9 mouse cellular contexts compared by ENCODE assay signal in the genomic region with DNA sequence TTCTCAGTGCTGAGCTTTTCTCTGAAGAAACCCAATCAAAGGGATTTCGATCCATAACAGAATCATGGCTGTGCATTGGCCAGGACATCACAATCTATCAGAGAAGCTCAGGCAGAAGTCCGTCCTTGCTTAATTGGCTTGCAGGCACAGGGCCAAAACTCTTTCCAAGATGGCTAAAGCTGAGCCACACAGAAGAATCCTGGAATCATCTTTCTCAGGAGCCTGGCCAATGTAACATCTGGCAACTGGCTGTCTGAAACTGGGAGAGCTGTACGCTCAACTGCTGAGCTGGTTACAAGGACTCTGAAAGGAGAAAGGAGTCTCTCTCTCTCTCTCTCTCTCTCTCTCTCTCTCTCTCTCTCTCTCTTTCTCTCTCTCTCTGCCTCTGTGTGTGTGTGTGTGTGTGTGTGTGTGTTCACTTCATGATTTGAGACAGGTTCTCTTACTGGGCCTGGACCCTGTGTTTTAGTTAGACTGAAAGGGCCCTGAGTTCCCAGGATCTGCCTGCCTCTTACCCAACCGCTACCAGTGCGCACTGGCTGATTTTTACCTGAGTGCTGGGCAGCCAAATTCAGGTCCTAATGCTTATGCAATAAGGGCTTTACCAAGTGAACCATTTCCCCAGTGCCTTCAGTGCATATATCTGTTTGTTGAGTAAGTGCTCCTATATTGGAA.
A peak's percentile ranks its signal among the peaks of the same experiment; 100 is the strongest.
DNase-seq lines count a peak whose midpoint lies in the region; ATAC-seq and TF ChIP-seq lines count a peak whose summit lies in the region.
"Had no signal": no experiment of that assay in that cellular context is flagged by ENCODE, and none has a peak within 500 bp of the region (broad histone marks: within the 10 kb centered on the region; RNA-seq: fewer than 3 reads in every experiment).

No protein-coding gene starts in this region.

- no peak for TF ChIP-seq CTCF in brain, embryonic 14.5 days (IDR thresholded peaks at IDR 0.05; ENCODE audit: borderline replicate concordance, extremely low read depth, insufficient read depth, insufficient read length)

- no peaks in the 10 kb centered on the region for H3K36me3 ChIP-seq in hindbrain, embryonic 14.5 days (replicated peaks; ENCODE audit: control insufficient read depth, insufficient read depth)
- H3K36me3 ChIP-seq in hindbrain, embryonic 12.5 days: no peaks in the 10 kb centered on the region
- H3K36me3 ChIP-seq: limb, embryonic 15.5 days had no signal

- no peak overlapping the region for H3K4me3 ChIP-seq in hindbrain, embryonic 14.5 days (replicated peaks; ENCODE audit: low read length)
- no peak overlapping the region for H3K4me3 ChIP-seq in hindbrain, embryonic 12.5 days
- H3K4me3 ChIP-seq: limb, embryonic 15.5 days had no signal

- H3K9ac ChIP-seq in hindbrain, embryonic 14.5 days: no peak overlapping the region
- no peak overlapping the region for H3K9ac ChIP-seq in hindbrain, embryonic 12.5 days
- H3K9ac ChIP-seq: limb, embryonic 15.5 days had no signal

- H3K27ac ChIP-seq in hindbrain, embryonic 14.5 days: 0 out of 2 replicates have a peak overlapping the region, but pooled peaks have one; percentile 24
- no peak overlapping the region for H3K27ac ChIP-seq in hindbrain, embryonic 12.5 days
- H3K27ac ChIP-seq: limb, embryonic 15.5 days had no signal

- TF ChIP-seq POLR2A in brain, embryonic 14.5 days (IDR thresholded peaks at IDR 0.05; ENCODE audit: borderline replicate concordance, extremely low read depth, insufficient read depth, insufficient read length, poor library complexity, severe bottlenecking): no peak

- no peaks in the 10 kb centered on the region for H3K9me3 ChIP-seq in hindbrain, embryonic 14.5 days (ENCODE audit: control insufficient read depth, low read length)
- H3K9me3 ChIP-seq in hindbrain, embryonic 12.5 days (replicated peaks): no peaks in the 10 kb centered on the region
- H3K9me3 ChIP-seq: limb, embryonic 15.5 days had no signal

- peak; percentile 61 for DNase-seq in hindbrain, embryonic 14.5 days (ENCODE audit: low spot score)
- peak; percentile 76 for DNase-seq in brain, embryonic 14.5 days (ENCODE audit: low read depth)
- DNase-seq in gastrocnemius, postnatal 25 days: peak; percentile 70
- peak; percentile 79 for DNase-seq in lung, postnatal 10 days
- no peak for DNase-seq in embryo, embryonic 10.5 days (ENCODE audit: low spot score)
- no peak for DNase-seq in layer of hippocampus, adult 9-11 months

- peaks cover 4% of the 10 kb centered on the region; the same call in 1 of the 2 replicates for H3K4me1 ChIP-seq in hindbrain, embryonic 14.5 days (replicated peaks; ENCODE audit: control insufficient read depth, insufficient read depth, low read length)
- no peaks in the 10 kb centered on the region for H3K4me1 ChIP-seq in hindbrain, embryonic 12.5 days

- no peak overlapping the region for H3K4me2 ChIP-seq in hindbrain, embryonic 14.5 days (replicated peaks)
- H3K4me2 ChIP-seq in hindbrain, embryonic 12.5 days (replicated peaks): no peak overlapping the region
- H3K4me2 ChIP-seq: limb, embryonic 15.5 days had no signal

- WGBS in hindbrain, embryonic 14.5 days: 74% methylated on average over 5 of the region's 5 CpGs
- WGBS in hindbrain, embryonic 12.5 days: 81% methylated on average over 5 of the region's 5 CpGs

- peak; percentile 67; the same call in 1 of the 2 replicates for ATAC-seq in hindbrain, embryonic 14.5 days (ENCODE audit: low FRiP score)
- no peak for ATAC-seq in hindbrain, embryonic 12.5 days (ENCODE audit: low FRiP score)
- ATAC-seq in inflammation-experienced regulatory T-cells, adult 6 months: no peak

- H3K27me3 ChIP-seq in hindbrain, embryonic 14.5 days (ENCODE audit: control insufficient read depth, insufficient read depth, low read length): no peaks in the 10 kb centered on the region
- H3K27me3 ChIP-seq in hindbrain, embryonic 12.5 days: no peaks in the 10 kb centered on the region
- H3K27me3 ChIP-seq: limb, embryonic 15.5 days had no signal

Comparison
In these comparisons a context has a peak if more than half of its experiments do, and no peak if none do; other contexts are left out.
1. DNase-seq: peak in hindbrain, embryonic 14.5 days (single experiment), brain, embryonic 14.5 days (single experiment), gastrocnemius, postnatal 25 days (single experiment) and lung, postnatal 10 days (single experiment); none in embryo, embryonic 10.5 days (single experiment) and layer of hippocampus, adult 9-11 months (single experiment).